ENCODE assay signal across 8 mouse cellular contexts in genomic region chrX:49287700-49288563, GRCm38 (mm10). TPM values are rescaled to one million over a fixed set of nuclear protein-coding genes. Genes with fewer than 3 reads are reported as not detected.
DNase-seq lines count a peak whose midpoint lies in the region; ATAC-seq lines count a peak whose summit lies in the region.

TSS of gene Enox2 (minus strand) at chrX:49288259.

- 27% methylated on average over 22 of the region's 26 CpGs for WGBS in hindbrain, embryonic 12.5 days

- no peaks in the 10 kb centered on the region for H3K9me3 ChIP-seq in hindbrain, embryonic 12.5 days (replicated peaks)

- H3K36me3 ChIP-seq in hindbrain, embryonic 12.5 days, result no peaks in the 10 kb centered on the region

- peak; percentile 88 for DNase-seq in NIH3T3 (ENCODE audit: low read depth)
- DNase-seq in cerebellum, postnatal 10 days, result peak; percentile 80 to 83
- peak; percentile 78 to 89 for DNase-seq in frontal cortex, postnatal 10 days (ENCODE audit: low spot score in 2 of 2)
- peak; percentile 84 to 89 for DNase-seq in layer of hippocampus, postnatal 14 days (ENCODE audit: low spot score in 2 of 2)
- DNase-seq in lung, postnatal 14 days, result peak; percentile 73
- peak; percentile 66 for DNase-seq in retina, adult 2 months (ENCODE audit: low read depth, low spot score)
- peak; percentile 72 to 79 for DNase-seq in thymus, postnatal 36 days

- peak within 1 kb of the TSS; percentile 51 for H3K4me2 ChIP-seq in hindbrain, embryonic 12.5 days (replicated peaks)

- H3K9ac ChIP-seq in hindbrain, embryonic 12.5 days, result peak within 1 kb of the TSS; percentile 59

- no peaks in the 10 kb centered on the region for H3K4me1 ChIP-seq in hindbrain, embryonic 12.5 days

- no peaks in the 10 kb centered on the region for H3K27me3 ChIP-seq in hindbrain, embryonic 12.5 days

- H3K4me3 ChIP-seq in hindbrain, embryonic 12.5 days, result peak within 1 kb of the TSS; percentile 48

- peak; percentile 100 for ATAC-seq in hindbrain, embryonic 12.5 days (ENCODE audit: low FRiP score)

- H3K27ac ChIP-seq in hindbrain, embryonic 12.5 days, result peak within 1 kb of the TSS; percentile 55; the same call in 1 of the 2 replicates

RNA-seq across cellular contexts. Expression of gene Enox2, which starts in this region (rescaled TPM):
- 11.7 and 12.7 TPM in 2 replicates for polyA plus RNA-seq in hindbrain, embryonic 12.5 days (2016; fragmentation: Nextera tagmentation; extraction: Ambion mirVana)
- 10 to 100 TPM; 23.0 to 24.7 TPM for total RNA-seq in layer of hippocampus, postnatal 14 days (2021)

Comparison
In these comparisons a context has a peak if more than half of its experiments do, and no peak if none do; other contexts are left out.
1. Peak in every context shown above with its lines: DNase-seq, ATAC-seq, H3K4me3 ChIP-seq and H3K27ac ChIP-seq.